Mouse (Mus musculus): ENCODE data around the gene Tex14.
A peak's percentile ranks its signal among the peaks of the same experiment; 100 is the strongest.
"Not testable (repeated sequence)": the region's sequence is repeated elsewhere in the genome, so short reads cannot be mapped to it uniquely, and the experiment has no call there.

DNA sequence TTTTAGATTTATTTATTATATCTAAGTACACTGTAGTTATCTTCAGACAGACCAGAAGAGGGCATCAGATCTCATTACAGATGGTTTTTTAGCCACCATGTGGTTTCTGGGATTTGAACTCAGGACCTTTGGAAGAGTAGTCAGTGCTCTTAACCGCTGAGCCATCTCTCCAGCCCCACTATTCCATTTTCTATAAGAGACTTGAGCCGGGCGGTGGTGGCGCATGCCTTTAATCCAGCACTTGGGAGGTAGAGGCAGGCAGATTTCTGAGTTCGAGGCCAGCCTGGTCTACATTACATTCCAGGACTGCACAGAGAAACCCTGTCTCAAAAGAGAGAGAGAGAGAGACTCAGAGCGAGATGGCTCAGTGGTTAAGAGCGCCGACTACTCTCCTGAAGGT is 26.9 kb downstream of the Tex14 start:
- TF ChIP-seq CTCF (IDR thresholded peaks at IDR 0.05; ENCODE audit: low read depth): 0 out of 2 replicates have a peak, but pooled peaks have one; percentile 7
- not testable (repeated sequence) for TF ChIP-seq EP300 (IDR thresholded peaks at IDR 0.05; ENCODE audit: low read depth)
